Mouse (Mus musculus) neural tube, embryonic 11.5 days (tissue): ENCODE measurements around the gene Dock7. TPM values are rescaled to one million over a fixed set of nuclear protein-coding genes. Genes with fewer than 3 reads are reported as not detected.

Source experiments
- ATAC-seq: fragments of 200-750 bp; cut with Nextera tagmentation; 2 replicates; pipeline ENCODE4 v1.8.0; 2017; ENCODE audit warnings: moderate number of reproducible peaks, mild to moderate bottlenecking, moderate TSS enrichment, moderate library complexity; ENCODE audit not compliant: insufficient read depth, low FRiP score, low TSS enrichment
- DNase-seq: peaks from one replicate; pipeline ENCODE4 v3.0.0-alpha.2; 2015; ENCODE audit warnings: low spot score
- H3K27ac ChIP-seq: fragments of 300-500 bp; sonication (generic); 2 replicates; pipeline ENCODE4 v1.5.1; 2014; ENCODE audit warnings: low read depth, mild to moderate bottlenecking, low read length
- H3K27me3 ChIP-seq: fragments of 300-500 bp; sonication (generic); 2 replicates; pipeline ENCODE4 v1.6.1; 2014; ENCODE audit warnings: mild to moderate bottlenecking, low read length, mixed read lengths; ENCODE audit not compliant: control insufficient read depth, insufficient read depth
- H3K36me3 ChIP-seq: fragments of 300-500 bp; sonication (generic); 2 replicates; pipeline ENCODE4 v1.6.1; 2014; ENCODE audit warnings: mild to moderate bottlenecking, low read length, moderate library complexity, mixed read lengths; ENCODE audit not compliant: control insufficient read depth, insufficient read depth
- H3K4me1 ChIP-seq: fragments of 300-500 bp; sonication (generic); 2 replicates; pipeline ENCODE4 v1.6.1; 2014; ENCODE audit warnings: low read length, mixed read lengths; ENCODE audit not compliant: control insufficient read depth, insufficient read depth
- H3K4me2 ChIP-seq: fragments of 300-500 bp; sonication (generic); 2 replicates; pipeline ENCODE4 v1.6.1; 2014; ENCODE audit warnings: low read depth, mild to moderate bottlenecking, moderate library complexity
- H3K4me3 ChIP-seq: fragments of 300-500 bp; sonication (generic); 2 replicates; pipeline ENCODE4 v1.5.1; 2014; ENCODE audit warnings: low read depth, low read length
- H3K9ac ChIP-seq: fragments of 300-500 bp; sonication (generic); 2 replicates; pipeline ENCODE4 v1.6.1; 2014; ENCODE audit warnings: mild to moderate bottlenecking, low read length
- H3K9me3 ChIP-seq: fragments of 300-500 bp; sonication (generic); 2 replicates; pipeline ENCODE4 v1.6.1; 2016; ENCODE audit warnings: low read length; ENCODE audit not compliant: control insufficient read depth
- WGBS: fragments of 180-500 bp; shearing (Covaris S2); extraction: QIAGEN DNeasy Blood & Tissue Kit; methylation state at CpG from one replicate; pipeline ENCODE4 v1.1.7; 2014; 5-methylcytosine and 5-hydroxymethylcytosine counted together
- polyA plus RNA-seq: library from polyadenylated mRNA; unstranded; fragments of >200 nt; fragmentation: Nextera tagmentation; extraction: Ambion mirVana; gene quantifications from 2 replicates; pipeline ENCODE4 v1.2.1, GENCODE M21; 2014

Dock7 gene
- polyA plus RNA-seq, 1 experiment from 2014 or later, result 114 TPM

DNA sequence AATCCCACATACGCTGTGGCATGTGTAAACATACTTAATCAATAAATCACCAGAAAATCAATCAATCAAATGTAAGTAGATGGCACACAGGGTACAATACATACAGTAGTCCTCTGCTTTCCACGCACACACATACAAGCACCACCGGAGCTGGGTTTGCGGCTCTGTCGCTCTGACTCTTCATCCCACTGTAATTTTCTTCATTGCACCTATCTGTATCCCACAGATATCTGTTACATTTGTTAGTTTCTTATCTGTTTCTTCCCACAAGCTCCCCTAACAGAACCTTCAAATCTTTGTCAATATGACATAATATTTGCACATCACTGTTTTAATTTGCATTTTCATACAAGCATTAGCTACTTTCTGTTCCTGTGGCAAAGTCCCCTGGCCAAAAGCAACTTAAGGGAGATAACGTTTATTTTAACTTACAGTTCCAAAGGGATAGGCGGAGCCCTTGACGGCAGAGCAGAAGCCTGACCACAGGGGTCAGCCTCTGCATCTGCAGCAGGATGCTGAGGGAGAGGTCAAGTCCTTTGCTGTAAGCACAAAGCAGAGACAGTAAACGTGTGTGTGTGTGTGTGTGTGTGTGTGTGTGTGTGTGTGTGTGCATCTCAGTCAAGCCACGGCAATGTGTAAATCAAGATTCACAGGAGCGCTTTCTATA is 36.1 kb upstream of the Dock7 start:
- no peak overlapping the region for H3K27ac ChIP-seq
- no peaks in the 10 kb centered on the region for H3K9me3 ChIP-seq
- ATAC-seq (no peak), DNase-seq (no peak)
- 66% methylated on average over 11 of the region's 11 CpGs for WGBS
- H3K36me3 ChIP-seq, result no peaks in the 10 kb centered on the region
- no peaks in the 10 kb centered on the region for H3K27me3 ChIP-seq
- H3K4me2 ChIP-seq, result no peak overlapping the region
- no peaks in the 10 kb centered on the region for H3K4me1 ChIP-seq
- no peak overlapping the region for H3K4me3 ChIP-seq
- H3K9ac ChIP-seq, result no peak overlapping the region

DNA sequence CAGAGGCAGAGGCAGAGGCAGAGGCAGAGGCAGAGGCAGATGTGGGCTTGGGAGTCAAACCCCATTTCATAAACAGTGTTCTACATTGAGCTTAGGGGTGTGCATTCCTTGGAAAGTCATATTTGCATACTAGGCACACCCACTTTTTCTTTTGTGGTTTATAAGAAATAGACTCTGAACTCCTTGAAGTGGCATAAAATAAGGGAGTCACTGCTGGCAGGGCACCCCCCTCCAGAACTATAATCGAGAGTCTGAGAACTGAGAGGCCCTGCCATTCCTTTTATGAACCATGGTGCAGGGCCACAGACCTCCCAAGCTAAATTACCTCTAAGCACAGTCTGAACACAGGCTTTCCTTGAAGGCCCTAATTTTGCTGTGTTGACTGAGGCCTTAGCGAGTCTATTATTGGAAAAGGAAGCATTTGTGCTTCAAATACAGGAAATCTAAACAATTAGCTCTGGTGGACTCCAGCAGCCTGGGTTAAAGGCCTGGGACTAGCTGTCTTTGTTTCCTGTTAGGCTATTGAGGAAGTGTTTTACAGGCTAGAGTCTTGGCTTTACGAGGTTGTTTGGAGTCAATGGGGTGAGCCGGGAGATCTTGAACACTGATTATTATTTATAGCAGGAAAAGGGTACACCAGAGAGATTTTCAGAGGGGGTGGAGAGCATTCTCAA is 31.3 kb upstream of the Dock7 start:
- Histone ChIP-seq H3K27me3 (no peaks in the 10 kb centered on the region), H3K4me2 (no peak overlapping the region), H3K9me3 (no peaks in the 10 kb centered on the region), H3K27ac (no peak overlapping the region), H3K9ac (no peak overlapping the region), H3K36me3 (no peaks in the 10 kb centered on the region), H3K4me3 (no peak overlapping the region), H3K4me1 (no peaks in the 10 kb centered on the region)
- DNase-seq (no peak), ATAC-seq (no peak)
- WGBS, result 26% methylated on average over 4 of the region's 4 CpGs

DNA sequence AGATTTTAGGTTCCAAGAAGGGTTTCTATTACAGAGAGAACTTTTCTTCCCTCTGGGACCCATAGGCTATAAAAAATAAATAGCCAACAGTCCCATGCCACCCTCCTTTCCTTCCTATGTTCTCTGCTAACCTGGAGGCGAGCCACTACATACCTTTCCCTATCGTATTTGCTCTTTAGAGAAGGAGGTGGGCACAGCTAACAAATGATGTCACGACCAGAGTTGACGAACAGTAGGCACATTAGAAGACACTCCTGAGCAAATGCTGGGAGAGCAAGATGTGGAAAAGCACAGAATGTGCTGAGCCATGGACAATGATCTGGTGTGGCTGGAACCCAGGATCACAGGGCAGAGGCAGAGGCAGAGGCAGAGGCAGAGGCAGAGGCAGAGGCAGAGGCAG is 30.7 kb upstream of the Dock7 start:
- Histone ChIP-seq H3K36me3 (no peaks in the 10 kb centered on the region), H3K27ac (no peak overlapping the region), H3K9ac (no peak overlapping the region), H3K4me1 (no peaks in the 10 kb centered on the region), H3K4me3 (no peak overlapping the region), H3K27me3 (no peaks in the 10 kb centered on the region), H3K9me3 (no peaks in the 10 kb centered on the region), H3K4me2 (no peak overlapping the region)
- 90% methylated on average over 4 of the region's 4 CpGs for WGBS
- no peak for ATAC-seq
- no peak for DNase-seq

DNA sequence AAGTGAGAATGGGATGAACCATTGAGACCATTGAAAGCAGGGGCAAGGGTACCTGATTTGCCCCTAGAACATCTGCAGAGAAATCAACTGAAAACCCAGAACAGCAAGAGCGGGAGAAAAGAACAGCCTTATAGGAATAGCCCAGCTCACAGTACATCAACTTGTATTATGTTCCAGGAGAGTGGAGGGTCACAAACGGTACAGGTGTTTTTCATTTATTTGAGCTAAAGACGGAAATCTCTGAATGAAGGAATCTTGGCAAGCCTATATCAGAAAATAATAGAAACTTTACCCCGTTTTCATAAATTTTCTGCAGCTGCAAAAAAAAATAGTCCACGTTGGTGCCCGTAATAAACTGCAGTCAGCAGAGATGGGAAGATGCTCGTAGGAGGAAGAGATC is 22.6 kb upstream of the Dock7 start:
- Histone ChIP-seq H3K9me3 (no peaks in the 10 kb centered on the region), H3K27me3 (no peaks in the 10 kb centered on the region), H3K4me3 (no peak overlapping the region), H3K4me2 (no peak overlapping the region), H3K27ac (no peak overlapping the region), H3K36me3 (no peaks in the 10 kb centered on the region), H3K4me1 (no peaks in the 10 kb centered on the region), H3K9ac (no peak overlapping the region)
- ATAC-seq (no peak), DNase-seq (no peak)
- 84% methylated on average over 7 of the region's 7 CpGs for WGBS

GRCm38 (mm10) chr4:99141578-99141977 is 20.9 kb upstream of the Dock7 start:
- Histone ChIP-seq H3K4me1 (no peaks in the 10 kb centered on the region), H3K36me3 (no peaks in the 10 kb centered on the region), H3K9me3 (no peaks in the 10 kb centered on the region), H3K27me3 (no peaks in the 10 kb centered on the region), H3K4me3 (no peak overlapping the region), H3K9ac (no peak overlapping the region), H3K27ac (no peak overlapping the region), H3K4me2 (no peak overlapping the region)
- 85% methylated on average over 3 of the region's 3 CpGs for WGBS
- no peak for ATAC-seq
- DNase-seq, result no peak

DNA sequence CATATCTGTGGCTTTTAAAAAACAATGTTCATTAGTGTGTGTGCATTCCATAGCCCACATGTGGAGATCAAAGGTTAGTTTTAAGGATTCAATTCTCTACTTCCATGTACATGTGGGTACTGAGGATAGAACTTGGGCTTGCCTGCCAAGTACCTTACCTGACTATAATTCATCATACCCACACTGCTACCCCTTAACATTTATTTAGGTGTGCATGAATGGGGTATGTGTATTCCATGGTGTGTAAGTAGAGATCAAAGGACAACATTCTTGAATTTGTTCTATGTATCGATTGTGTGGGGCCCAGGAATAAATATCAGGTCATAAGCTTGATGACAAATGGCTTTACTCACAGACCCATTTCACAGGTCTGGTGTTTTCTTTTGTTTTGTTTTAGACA is 20.5 kb upstream of the Dock7 start:
- H3K4me1 ChIP-seq, result no peaks in the 10 kb centered on the region
- H3K27ac ChIP-seq, result no peak overlapping the region
- 92% methylated on average over 1 of the region's 1 CpGs for WGBS
- H3K36me3 ChIP-seq, result no peaks in the 10 kb centered on the region
- H3K27me3 ChIP-seq, result no peaks in the 10 kb centered on the region
- H3K9ac ChIP-seq, result no peak overlapping the region
- no peaks in the 10 kb centered on the region for H3K9me3 ChIP-seq
- H3K4me2 ChIP-seq, result no peak overlapping the region
- ATAC-seq (no peak), DNase-seq (no peak)
- H3K4me3 ChIP-seq, result no peak overlapping the region

- no peaks in the 10 kb centered on the region for H3K9me3 ChIP-seq
- H3K9ac ChIP-seq, result no peak overlapping the region
- H3K27ac ChIP-seq, result no peak overlapping the region
- H3K4me2 ChIP-seq, result no peak overlapping the region
- no peak for ATAC-seq
- WGBS, result 91% methylated on average over 8 of the region's 8 CpGs
- no peak for DNase-seq
- no peaks in the 10 kb centered on the region for H3K27me3 ChIP-seq
- H3K4me3 ChIP-seq, result no peak overlapping the region
- H3K36me3 ChIP-seq, result no peaks in the 10 kb centered on the region
- no peaks in the 10 kb centered on the region for H3K4me1 ChIP-seq
Measured at GRCm38 (mm10) chr4:99137986-99138641, 17.4 kb upstream of the Dock7 start.

DNA sequence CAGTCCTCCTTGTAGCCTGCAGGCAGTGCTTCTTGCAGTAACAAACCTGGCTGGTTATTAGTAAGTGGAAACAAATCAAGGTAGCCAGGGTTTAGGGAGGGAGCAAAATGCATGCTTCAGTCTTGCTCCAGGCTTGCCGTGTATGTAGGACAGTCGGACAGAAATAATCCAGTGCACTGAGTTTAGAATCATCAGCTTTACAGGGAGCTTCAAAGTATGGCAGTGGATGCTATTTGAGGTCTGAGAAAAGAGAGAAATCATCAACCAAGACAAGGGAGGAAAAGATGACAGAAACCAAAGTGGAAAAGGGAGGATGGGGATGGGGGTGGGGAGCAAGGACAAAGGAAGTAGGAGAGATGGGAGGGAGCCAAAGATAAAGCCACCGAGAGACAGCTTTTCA is 13.8 kb upstream of the Dock7 start:
- H3K27ac ChIP-seq, result no peak overlapping the region

DNA sequence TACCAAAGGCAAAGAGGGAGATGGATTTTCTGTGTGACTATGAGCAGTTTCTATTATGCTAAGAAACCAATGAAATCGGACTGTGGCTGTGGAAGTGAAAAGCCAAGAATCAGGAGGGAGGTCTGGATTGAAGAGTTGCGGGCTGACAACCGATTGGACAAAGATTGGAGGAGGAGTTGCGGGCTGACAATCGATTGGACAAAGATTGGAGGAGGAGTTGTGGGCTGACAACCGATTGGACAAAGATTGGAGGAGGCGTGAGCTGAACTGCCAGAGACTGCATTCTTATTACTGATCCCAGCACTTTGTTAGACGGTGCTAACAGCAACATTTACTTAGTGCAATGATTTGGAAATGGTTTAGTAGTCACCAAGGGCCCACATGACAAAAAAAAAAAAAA is 12.6 kb upstream of the Dock7 start:
- 94% methylated on average over 8 of the region's 8 CpGs for WGBS
- DNase-seq, result no peak
- H3K4me2 ChIP-seq, result no peak overlapping the region

More for the DNA sequence above, 13.8 kb upstream of the Dock7 start:
- DNase-seq, result no peak
- H3K4me1 ChIP-seq, result no peaks in the 10 kb centered on the region
- H3K27me3 ChIP-seq, result no peaks in the 10 kb centered on the region
- H3K4me3 ChIP-seq, result no peak overlapping the region
- no peak overlapping the region for H3K4me2 ChIP-seq
- WGBS, result 73% methylated on average over 3 of the region's 3 CpGs
- H3K9ac ChIP-seq, result no peak overlapping the region
- no peak for ATAC-seq
- no peaks in the 10 kb centered on the region for H3K9me3 ChIP-seq
- no peaks in the 10 kb centered on the region for H3K36me3 ChIP-seq

More for the DNA sequence above, 12.6 kb upstream of the Dock7 start:
- H3K27me3 ChIP-seq, result no peaks in the 10 kb centered on the region
- no peak overlapping the region for H3K9ac ChIP-seq
- no peaks in the 10 kb centered on the region for H3K36me3 ChIP-seq
- no peaks in the 10 kb centered on the region for H3K9me3 ChIP-seq
- no peak for ATAC-seq
- H3K27ac ChIP-seq, result no peak overlapping the region
- H3K4me1 ChIP-seq, result no peaks in the 10 kb centered on the region
- H3K4me3 ChIP-seq, result no peak overlapping the region
